ENCODE assay signal across 12 mouse cellular contexts in genomic region chr12:110795035-110795434, GRCm38 (mm10). TPM values are rescaled to one million over a fixed set of nuclear protein-coding genes. Genes with fewer than 3 reads are reported as not detected.
DNase-seq lines count a peak whose midpoint lies in the region.
"Had no signal": no experiment of that assay in that cellular context is flagged by ENCODE, and none has a peak within 500 bp of the region (broad histone marks: within the 10 kb centered on the region; RNA-seq: fewer than 3 reads in every experiment).

No protein-coding gene starts in this region.

- peak; percentile 39 for DNase-seq in adrenal gland, postnatal 14 days
- DNase-seq in adrenal gland, postnatal 10 days, result no peak
- DNase-seq in kidney, postnatal 25 days, result peak; percentile 35 to 53
- DNase-seq in kidney, adult 8-10 months, result no peak
- DNase-seq in 416B (ENCODE audit: low read depth), result peak; percentile 53
- peak; percentile 33 for DNase-seq in ZHBTc4 (ENCODE audit: low read depth, low spot score)
- DNase-seq in retina, postnatal 1 day, result no peak
- DNase-seq in urinary bladder, postnatal 36 days (ENCODE audit: low spot score in 2 of 2), result no peak
- DNase-seq: cerebellum, adult 9-11 months; gastrocnemius, postnatal 10 days; liver, embryonic 13.5 days; thymus, postnatal 4 days had no signal

RNA-seq across cellular contexts. Expression of gene Mok, which starts 45.7 kb away (rescaled TPM):
- total RNA-seq in adrenal gland, postnatal 14 days (2021), result 0.93 and 1.9 TPM in 2 replicates
- 1 to 10 TPM; 1.4 to 1.6 TPM for total RNA-seq in adrenal gland, postnatal 10 days (2021)

RNA-seq across cellular contexts. Expression of gene Zfp839, which starts 55.0 kb away (rescaled TPM):
- 13.5 and 15.1 TPM in 2 replicates for total RNA-seq in adrenal gland, postnatal 14 days (2021)
- 10 to 100 TPM; 11.4 to 15.4 TPM for total RNA-seq in adrenal gland, postnatal 10 days (2021)

RNA-seq across cellular contexts. Expression of gene Wdr20, which starts 57.3 kb away (rescaled TPM):
- total RNA-seq in adrenal gland, postnatal 14 days (2021), result 35.2 and 41.6 TPM in 2 replicates
- 10 to 100 TPM; 37.2 to 45.6 TPM for total RNA-seq in adrenal gland, postnatal 10 days (2021)

Comparison
In these comparisons a context has a peak if more than half of its experiments do, and no peak if none do; other contexts are left out.
1. DNase-seq: peak in adrenal gland, postnatal 14 days (single experiment), kidney, postnatal 25 days (2 of 2), 416B (single experiment) and ZHBTc4 (single experiment); none in adrenal gland, postnatal 10 days (single experiment), kidney, adult 8-10 months (0 of 2), retina, postnatal 1 day (single experiment) and urinary bladder, postnatal 36 days (0 of 2).